In genomic region chr11:57434153-57434552, GRCm38 (mm10) we compare ENCODE assay signal across 8 mouse cellular contexts.
A peak's percentile ranks its signal among the peaks of the same experiment; 100 is the strongest.
DNase-seq lines count a peak whose midpoint lies in the region; ATAC-seq lines count a peak whose summit lies in the region.

No protein-coding gene starts in this region.

- 30% methylated on average over 1 of the region's 1 CpGs for WGBS in midbrain, embryonic 10.5 days
- 24% methylated on average over 1 of the region's 1 CpGs for WGBS in midbrain, embryonic 11.5 days

- no peak overlapping the region for H3K4me2 ChIP-seq in midbrain, embryonic 11.5 days

- H3K27me3 ChIP-seq in midbrain, embryonic 10.5 days (ENCODE audit: low read depth, poor library complexity, severe bottlenecking), result no peaks in the 10 kb centered on the region
- no peaks in the 10 kb centered on the region for H3K27me3 ChIP-seq in midbrain, embryonic 11.5 days (ENCODE audit: control insufficient read depth, insufficient read depth, low read length)

- H3K36me3 ChIP-seq in midbrain, embryonic 10.5 days, result no peaks in the 10 kb centered on the region
- no peaks in the 10 kb centered on the region for H3K36me3 ChIP-seq in midbrain, embryonic 11.5 days (ENCODE audit: control insufficient read depth, insufficient read depth, low read length)

- H3K9ac ChIP-seq in midbrain, embryonic 11.5 days (ENCODE audit: low read length), result no peak overlapping the region

- H3K4me1 ChIP-seq in midbrain, embryonic 10.5 days, result no peaks in the 10 kb centered on the region
- H3K4me1 ChIP-seq in midbrain, embryonic 11.5 days (ENCODE audit: control insufficient read depth, insufficient read depth, low read length), result no peaks in the 10 kb centered on the region

- H3K9me3 ChIP-seq in midbrain, embryonic 10.5 days (replicated peaks), result no peaks in the 10 kb centered on the region
- H3K9me3 ChIP-seq in midbrain, embryonic 11.5 days (ENCODE audit: control insufficient read depth, low read length), result no peaks in the 10 kb centered on the region

- peak; percentile 13 for DNase-seq in adrenal gland, adult 2 months
- DNase-seq in adrenal gland, adult 8-10 months, result no peak
- DNase-seq in midbrain, embryonic 10.5 days (ENCODE audit: low spot score), result peak; percentile 20
- DNase-seq in midbrain, embryonic 11.5 days (ENCODE audit: low spot score, missing footprints), result no peak
- DNase-seq in gonadal fat pad, adult 2 months (ENCODE audit: low read depth), result peak; percentile 4
- peak; percentile 62 for DNase-seq in testis, postnatal 10 days (ENCODE audit: low spot score)
- no peak for DNase-seq in spleen, postnatal 14 days (ENCODE audit: low spot score in 2 of 2)
- DNase-seq in frontal cortex, postnatal 14 days (ENCODE audit: low spot score in 2 of 2), result no peak

- no peak for ATAC-seq in midbrain, embryonic 11.5 days (ENCODE audit: low FRiP score)

- H3K4me3 ChIP-seq in midbrain, embryonic 10.5 days, result no peak overlapping the region
- no peak overlapping the region for H3K4me3 ChIP-seq in midbrain, embryonic 11.5 days (ENCODE audit: low read depth, low read length)

- no peak overlapping the region for H3K27ac ChIP-seq in midbrain, embryonic 10.5 days (replicated peaks)
- no peak overlapping the region for H3K27ac ChIP-seq in midbrain, embryonic 11.5 days (ENCODE audit: low read depth, low read length)

Comparison
In these comparisons a context has a peak if more than half of its experiments do, and no peak if none do; other contexts are left out.
1. DNase-seq: peak in adrenal gland, adult 2 months (single experiment), midbrain, embryonic 10.5 days (single experiment), gonadal fat pad, adult 2 months (single experiment) and testis, postnatal 10 days (single experiment); none in adrenal gland, adult 8-10 months (single experiment), midbrain, embryonic 11.5 days (single experiment), spleen, postnatal 14 days (0 of 2) and frontal cortex, postnatal 14 days (0 of 2).